Mouse (Mus musculus) telencephalon, adult 2 months (tissue): ENCODE data around the gene Nnat.
"Not testable (repeated sequence)": the region's sequence is repeated elsewhere in the genome, so short reads cannot be mapped to it uniquely, and the experiment has no call there.

Source experiments
- DNase-seq: peaks from one replicate; pipeline ENCODE4 v3.0.0-alpha.2; 2011; ENCODE audit warnings: low read depth, low spot score

Gene Nnat

GRCm38 (mm10) chr2:157552158-157552886 lies 7.6 kb upstream of the Nnat start:
- no peak for DNase-seq

- DNase-seq: no peak
Measured at GRCm38 (mm10) chr2:157556074-157556698, 3.7 kb upstream of the Nnat start.

DNA sequence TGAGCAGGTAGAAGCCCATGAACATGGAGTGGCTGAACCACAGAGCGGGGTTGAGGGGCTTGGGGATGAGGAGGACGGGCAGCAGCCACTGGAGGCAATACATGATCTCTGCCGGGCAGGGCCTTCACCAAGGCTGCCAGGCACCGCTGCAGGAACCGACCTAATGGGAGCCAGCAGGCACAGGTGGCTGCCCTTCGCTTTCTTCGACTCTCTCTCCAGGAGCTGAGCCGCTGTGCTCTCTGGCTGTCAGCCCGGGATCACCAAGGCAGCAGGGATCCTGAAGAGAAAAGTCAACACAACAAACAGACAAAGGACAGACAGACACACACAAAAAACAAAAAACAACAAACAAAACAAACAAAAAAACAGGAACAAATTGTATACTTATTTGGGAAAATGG lies 1.8 kb upstream of the Nnat start:
- no peak for DNase-seq

DNA sequence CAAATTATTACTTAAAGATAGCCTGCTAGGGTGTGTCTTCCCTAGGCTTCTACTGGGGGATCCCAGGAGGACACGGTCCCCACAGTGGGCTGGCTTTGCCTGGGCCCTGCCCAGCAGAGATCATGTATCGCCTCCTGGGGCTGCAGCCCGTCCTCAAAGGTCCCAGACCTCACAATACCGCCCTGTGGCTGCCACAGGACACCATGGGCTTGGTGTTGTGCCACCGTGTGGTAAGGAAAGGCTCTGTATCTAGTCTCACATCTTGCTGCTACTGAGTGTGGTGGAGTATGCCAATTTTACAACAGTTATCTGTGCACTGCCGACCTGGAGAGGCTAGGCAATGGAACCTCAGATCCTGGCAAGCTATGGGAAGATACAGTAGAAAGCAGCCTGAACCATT lies 1.4 kb upstream of the Nnat start:
- DNase-seq: no peak

DNA sequence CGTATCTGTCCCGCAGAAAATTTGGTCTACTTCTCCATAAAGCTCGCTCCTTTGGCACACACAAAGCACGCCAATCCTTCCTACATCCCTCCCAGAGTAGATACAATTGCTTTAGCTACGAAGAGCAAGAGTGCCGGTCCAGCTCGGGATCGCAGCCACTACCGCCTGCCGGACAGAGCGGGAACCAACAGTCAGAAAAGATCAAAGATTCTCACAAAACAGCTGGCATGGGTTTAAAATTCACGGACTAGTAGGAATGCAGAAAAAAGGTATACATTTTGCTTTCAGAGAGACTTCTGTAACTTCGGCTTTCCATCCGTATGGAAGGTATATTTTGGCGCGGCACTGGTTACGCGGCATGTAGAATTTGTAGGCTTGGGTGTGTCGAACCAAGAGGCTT lies 438 bp upstream of the Nnat start:
- no peak for DNase-seq

- no peak for DNase-seq
Measured at GRCm38 (mm10) chr2:157560302-157560701, 424 bp downstream of the Nnat start.

GRCm38 (mm10) chr2:157561165-157561836 lies 1.4 kb downstream of the Nnat start:
- DNase-seq: peak; percentile 62

DNA sequence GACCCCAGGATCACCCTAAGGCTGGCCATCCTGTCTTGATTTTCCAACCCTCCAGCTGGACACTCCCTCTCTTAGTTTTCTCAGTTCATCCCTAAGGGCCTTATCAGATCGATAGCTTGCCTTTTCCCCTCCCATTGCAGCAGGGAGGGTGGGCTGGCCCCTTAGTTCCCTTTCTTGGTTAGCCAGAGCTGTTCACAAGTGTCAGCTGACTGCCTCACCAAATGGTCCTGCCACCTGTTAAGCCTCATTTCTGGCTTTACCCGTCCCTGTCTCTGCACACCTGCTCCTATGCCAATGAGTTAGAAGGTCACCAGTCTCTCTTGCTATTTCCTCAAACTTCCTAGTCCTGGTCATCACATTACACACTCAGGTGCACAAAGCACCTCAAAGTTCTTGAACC lies 3.2 kb downstream of the Nnat start:
- no peak for DNase-seq

DNA sequence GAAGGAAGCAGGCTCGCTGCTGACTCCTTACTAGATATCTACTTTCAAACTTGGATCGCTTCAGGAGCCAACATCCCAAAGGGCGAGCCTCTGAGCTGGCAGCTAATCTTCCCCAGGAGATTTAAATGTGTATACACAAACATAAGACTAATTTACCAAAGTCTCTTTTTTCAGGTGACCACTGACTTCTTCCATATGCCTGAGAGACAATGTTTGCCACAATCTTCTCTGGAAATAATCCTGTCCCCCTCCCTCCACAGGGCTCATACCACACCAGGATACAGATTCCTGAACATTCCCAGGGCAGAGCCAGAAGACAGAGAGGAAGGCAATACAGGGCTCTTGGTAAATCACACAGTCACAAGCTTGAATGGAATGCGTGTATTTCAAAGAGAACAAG lies 4.8 kb downstream of the Nnat start:
- DNase-seq: no peak

DNA sequence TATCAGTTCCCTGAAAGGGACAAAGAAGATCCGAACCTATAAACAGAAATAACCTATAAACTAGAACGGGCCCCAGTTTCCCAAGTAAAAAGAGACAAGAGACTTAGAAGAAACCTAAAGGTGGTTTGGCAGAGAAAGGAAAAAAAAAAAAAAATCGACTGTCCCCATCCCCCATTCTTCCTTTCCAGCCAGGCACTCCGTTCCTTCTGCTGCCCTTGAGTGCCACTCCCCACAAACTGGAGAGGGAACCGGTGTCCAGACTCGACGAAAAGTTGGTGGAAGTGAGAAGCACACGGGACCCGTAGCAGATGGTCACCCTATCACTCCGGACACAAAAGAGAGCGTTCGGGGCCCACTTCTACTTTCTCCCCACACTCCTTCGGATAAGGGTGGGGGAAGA lies 5.6 kb downstream of the Nnat start:
- DNase-seq: no peak

DNA sequence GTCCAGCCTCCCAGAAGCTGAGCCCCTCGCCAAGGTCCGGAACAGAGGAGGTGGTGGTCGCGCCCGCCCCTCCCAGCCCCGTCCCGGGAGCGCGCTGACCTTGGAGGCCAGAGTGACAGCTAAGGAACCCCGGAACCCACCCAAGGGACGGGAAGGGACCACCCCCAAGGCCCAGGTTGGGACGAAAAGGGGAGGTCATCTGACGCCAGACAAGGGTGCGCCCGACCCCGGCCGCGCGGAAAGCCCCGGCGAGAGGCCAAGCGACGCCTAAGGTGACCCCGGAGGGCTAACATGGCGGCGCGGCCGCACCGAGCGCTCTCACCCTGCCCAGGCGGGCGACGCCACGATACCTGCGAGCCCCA lies 6.0 kb downstream of the Nnat start:
- DNase-seq: no peak

DNA sequence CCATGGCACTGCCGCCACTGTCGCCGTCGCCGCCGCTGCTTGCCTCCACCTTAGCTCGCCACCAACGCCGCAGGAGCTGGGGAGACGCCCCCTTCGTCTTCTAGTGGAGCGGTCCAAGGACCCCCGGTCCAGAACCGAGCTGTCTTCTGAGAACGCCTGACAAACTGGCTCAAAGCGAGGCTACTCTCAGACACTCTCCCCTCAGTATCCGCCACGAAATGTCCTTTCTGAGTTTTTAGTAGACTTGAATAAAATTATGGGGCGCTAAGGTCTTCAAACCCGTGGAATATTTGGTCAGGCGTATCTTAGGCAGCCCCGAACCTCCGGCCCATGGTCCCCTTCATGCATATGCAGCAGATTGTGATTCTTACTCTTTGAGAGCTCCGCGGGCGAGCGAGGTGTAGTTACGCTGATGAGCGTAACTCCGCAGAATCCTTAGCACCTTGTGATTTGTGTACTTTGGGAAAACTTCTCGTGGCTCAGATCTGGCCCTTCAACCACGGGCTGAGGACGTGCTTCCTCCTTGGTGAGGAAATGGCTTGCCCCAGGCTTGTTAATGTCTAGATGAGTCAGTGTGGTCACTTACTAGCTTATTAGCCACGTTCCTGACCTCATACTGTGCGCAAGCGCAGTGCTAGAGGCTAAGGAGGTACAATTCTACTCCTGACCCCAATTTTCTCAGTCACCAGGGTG lies 6.5 kb downstream of the Nnat start:
- peak; percentile 86 for DNase-seq

DNA sequence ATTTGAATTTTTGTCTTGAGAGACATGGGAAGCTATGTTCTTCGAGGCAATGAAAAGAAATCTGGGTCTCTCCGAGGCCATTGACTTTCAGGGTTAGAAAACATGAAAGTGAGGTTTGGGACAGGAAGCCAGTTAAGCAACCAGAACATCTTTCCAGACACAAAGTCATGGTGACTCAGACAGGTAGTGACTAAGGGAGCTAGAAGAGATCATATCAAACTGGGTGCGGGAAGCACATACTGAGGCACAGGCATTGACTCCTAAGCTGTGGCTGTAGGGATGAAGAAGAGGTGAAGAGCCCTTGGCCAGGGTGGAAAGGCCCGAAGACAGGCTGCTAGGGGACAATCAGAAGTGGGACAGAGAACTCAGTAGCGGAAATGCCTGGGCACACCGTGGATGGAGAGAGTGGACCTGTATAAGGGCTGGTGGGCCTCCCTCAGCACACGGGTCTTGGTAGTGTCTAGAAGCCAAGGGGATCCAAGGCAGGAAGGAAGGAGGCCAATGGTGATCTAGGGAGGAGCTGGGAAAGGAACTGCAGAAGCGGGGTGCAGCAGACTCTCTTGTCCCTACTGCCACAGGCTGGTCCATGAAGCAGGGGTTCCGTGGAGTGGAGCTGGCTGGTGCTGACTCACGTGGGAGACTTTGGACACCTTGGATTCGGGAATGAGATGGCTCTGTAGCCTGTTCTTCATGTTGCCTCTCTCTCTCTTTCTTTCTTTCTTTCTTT lies 7.5 kb downstream of the Nnat start:
- DNase-seq: no peak

GRCm38 (mm10) chr2:157568881-157569280 lies 9.0 kb downstream of the Nnat start:
- DNase-seq: no peak

DNA sequence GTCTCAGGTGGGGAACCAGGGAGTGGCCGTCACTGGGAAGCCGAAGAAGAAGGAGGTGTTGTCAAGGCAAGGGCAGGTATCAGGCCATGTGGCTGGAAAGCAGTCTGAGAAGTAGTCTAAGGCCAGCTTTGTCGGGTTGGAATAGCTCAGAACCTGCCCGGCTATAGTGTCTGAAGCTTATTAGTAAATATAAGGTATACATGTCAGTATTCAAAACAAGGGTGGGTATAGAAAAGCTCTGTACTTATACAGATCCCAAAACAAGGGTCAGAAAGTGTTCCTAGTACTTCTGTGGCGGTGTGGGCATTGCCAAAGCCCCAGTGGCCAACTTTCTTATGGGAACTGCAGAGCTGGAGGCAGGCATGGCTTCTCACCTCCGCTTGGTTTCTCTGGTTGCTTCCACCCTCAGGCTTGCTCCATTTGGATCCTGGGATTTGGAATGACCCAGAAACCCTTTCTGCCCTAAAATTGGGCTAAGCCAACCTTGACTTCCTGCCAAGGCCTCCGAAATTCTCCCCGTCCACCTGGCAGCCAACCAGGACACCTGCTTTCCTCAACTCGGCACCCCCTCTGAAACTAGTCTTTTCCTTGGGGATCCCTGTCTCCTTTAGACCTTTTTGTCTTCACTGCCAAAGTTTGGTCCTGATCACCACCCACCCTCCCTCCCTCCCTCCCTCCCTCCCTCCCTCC lies 10.1 kb downstream of the Nnat start:
- no peak for DNase-seq

- DNase-seq: no peak
Measured at GRCm38 (mm10) chr2:157571224-157571832, 11.4 kb downstream of the Nnat start, which contains the start of gene Blcap. Gene Blcap, minus strand, starts transcription at chr2:157571274.

DNA sequence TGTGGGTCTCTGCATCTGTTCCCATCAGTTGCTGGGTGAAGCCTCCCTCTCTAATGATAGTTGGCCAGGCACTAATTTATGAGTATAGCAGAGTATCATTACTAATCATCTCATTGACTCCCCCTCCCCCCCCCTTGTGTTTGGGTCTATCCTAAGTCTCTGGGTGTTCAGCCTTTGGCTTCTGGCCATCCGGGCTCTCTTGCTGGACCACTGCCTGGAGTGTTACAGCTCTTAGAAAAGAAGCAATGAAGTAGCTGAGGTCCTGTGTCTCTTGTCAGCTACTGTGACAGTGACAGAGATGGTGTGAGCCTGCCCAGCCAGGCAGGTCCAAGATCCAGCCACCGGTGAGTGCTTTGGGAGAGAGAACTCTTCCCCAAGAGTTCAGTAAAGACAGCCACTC lies 12.9 kb downstream of the Nnat start:
- no peak for DNase-seq

GRCm38 (mm10) chr2:157585351-157585750 lies 25.5 kb downstream of the Nnat start:
- DNase-seq: not testable (repeated sequence)

DNA sequence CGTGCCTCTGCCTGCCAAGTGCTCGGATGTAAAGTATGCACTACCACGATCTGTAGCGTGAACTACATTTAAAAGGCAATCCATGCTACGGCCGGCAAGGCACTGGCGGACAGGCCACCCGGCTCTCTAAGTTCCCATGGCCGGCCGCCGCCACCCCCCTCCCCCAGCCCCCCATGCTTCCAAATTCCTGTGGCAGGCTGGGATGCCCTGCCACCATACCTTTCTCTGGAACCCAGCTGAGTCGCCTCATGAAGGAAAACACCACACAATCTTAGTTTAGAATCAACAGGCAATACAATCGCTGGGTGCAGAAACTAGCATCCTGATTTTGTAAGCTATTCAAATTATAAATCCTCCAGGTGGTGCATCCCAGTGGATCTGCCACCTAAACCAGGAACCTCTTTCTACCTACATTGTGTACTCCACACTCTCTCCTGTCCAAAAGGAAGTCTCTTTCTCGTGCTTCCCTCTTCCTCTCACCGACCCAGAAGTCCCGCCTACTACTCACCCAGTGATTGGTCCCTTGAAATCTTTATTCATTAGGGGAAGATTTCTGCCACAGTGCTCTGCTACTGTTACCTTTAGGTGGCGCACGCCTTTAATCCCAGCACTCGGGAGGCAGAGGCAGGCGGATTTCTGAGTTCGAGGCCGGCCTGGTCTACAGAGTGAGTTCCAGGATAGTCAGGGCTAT lies 37.1 kb downstream of the Nnat start:
- DNase-seq: no peak

DNA sequence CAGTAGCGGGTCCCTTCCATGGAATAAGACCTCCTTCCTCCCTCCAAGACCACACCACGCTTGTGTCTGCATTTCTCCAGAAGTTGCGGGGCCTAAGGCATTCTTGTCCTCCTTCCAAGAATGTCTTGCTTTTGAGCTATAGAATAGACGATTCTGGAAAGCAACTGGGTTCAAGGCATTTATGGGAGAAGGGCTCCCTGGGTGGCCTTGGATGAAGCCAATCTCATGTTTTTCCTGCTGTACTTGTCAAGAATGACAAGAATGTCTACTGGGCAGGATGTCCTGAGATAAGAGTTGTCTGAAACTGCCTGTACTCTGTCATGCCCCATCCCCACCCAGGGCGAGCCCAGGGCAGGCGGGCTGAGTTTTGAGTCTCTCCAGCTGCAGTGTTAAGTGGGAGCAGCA lies 41.6 kb downstream of the Nnat start:
- no peak for DNase-seq
